Mouse (Mus musculus) telencephalon, adult 2 months (tissue): ENCODE measurements at regions not wholly inside any gene's neighbourhood (a gene's known extent, or its start where the extent isn't known, plus 50 kb on each side); places are given as distances from the start of the nearest gene placed in this dataset.
A peak's percentile ranks its signal among the peaks of the same experiment; 100 is the strongest.

Source experiments
- DNase-seq: peaks from one replicate; pipeline ENCODE4 v3.0.0-alpha.2; 2011; ENCODE audit warnings: low read depth, low spot score

DNA sequence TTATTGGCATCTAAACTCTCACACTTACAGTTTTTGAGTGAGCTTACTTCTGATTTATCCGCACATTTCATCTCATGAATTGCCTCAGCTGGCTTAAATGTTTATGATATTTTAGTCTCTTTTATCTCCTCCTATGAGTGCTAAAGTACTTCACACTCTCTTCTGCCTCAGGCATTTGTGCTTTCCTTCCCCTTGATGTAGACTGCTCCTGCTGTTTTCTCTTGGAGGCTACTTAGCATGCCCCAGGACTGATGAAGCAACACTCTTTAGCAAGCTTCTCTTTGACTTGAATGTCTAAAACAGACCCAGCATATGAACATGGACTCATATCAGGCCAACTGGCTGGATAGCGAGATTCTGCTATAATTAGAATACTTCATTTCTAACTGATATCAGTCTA, 882.8 kb downstream of the Tecrl start:
- DNase-seq: no peak

DNA sequence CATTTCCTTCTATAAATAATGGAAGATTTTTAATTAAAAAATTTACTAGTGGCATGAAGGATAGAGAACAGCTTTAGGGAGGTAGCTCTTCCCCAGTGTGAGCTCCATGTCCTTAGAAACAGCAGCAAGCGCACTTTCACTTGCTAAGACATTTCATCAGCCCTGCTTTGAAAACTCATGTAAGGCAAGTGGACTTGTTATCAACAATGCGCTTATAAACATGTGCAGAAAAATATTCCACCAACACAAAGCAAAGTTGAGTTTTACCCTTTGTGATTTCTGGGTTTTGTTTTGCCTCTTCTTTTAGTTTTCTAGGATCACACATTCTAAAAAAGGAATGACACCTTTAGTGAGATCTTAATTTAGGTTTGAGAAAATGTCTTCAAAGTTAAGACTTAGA, 890.7 kb downstream of the Tecrl start:
- DNase-seq: peak; percentile 45

DNA sequence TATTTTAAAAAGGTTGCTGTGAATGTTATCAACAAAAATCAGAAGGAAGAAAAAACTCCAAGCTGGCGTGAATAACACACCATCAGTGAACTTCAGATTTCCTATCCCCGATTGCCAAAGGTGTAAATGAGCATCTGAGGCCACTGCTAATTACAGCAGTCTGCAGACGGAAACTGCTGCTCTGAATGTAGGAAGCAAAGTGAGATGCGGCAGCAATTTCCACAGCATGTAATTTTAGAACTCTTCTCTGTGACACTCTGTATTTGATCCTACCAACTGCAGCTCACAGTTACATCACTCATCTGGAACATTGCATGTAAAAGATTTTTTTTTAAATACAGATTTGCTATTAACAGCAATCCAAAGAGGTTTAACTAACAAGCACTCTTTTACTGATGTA, 913.7 kb downstream of the Tecrl start:
- peak; percentile 68 for DNase-seq

DNA sequence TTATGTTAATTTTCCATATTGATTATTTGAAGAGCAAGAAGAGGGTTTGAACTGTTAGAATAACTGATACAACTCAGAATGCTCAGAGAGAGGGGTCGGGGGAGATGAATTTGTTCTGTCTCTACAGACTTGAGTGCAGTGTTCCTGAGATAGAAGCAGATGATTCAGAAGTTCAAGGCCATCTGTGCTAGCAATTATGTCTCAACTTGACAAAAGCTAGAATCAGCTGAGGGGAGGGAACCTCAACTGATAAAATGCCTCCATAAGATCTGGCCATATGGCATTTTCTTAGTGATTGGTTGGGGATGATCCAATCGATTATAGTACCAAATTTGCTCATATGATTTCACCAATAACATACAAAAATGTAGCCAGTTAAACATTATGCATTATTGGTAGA, 914.9 kb downstream of the Tecrl start:
- DNase-seq: no peak

DNA sequence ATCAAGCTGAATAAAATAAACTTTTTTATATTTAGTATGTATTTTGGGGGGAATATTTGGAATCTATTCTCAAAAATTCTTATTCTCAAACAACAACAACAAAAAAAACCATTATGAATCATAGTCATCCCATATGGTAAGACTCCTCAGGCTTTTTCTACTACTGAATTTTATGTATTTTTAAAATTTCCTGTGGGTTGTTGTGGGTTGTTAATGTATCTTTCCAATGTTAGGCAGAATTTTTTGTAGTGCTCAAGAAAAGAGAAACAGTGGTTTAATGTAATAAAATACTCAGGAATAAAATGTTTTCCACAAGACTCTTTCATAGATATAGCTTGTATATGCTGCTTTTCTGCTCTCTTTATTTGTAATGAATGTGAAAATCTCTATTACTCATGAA, 934.6 kb downstream of the Tecrl start:
- DNase-seq: peak; percentile 47

DNA sequence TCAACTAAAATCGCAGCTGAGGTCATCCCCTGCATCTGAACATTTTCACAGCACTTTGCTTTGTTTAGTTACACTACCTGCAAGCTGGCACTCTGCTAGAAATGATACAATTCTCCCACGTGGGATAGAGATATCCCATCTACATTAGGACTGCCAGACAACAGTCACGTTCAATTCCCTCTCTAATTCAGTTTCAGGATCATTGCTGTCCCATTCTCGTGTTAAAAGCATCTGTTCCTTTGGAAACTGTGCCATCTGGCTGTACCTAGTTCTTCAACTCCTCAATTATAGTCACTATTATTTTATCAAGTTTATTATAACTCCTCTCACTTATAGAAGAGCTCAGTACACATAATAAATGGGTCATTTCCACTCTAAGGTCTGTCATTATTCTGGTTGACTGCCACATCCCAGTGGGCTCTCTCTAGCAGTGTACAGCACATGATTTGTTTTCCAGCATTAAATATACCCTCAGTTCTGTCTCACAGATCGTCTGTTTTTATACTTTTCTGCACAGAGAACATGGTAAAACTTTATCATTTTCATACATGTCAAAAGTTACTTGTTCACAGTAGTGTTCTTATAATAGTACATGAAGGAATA, 958.3 kb downstream of the Tecrl start:
- DNase-seq: peak; percentile 32

DNA sequence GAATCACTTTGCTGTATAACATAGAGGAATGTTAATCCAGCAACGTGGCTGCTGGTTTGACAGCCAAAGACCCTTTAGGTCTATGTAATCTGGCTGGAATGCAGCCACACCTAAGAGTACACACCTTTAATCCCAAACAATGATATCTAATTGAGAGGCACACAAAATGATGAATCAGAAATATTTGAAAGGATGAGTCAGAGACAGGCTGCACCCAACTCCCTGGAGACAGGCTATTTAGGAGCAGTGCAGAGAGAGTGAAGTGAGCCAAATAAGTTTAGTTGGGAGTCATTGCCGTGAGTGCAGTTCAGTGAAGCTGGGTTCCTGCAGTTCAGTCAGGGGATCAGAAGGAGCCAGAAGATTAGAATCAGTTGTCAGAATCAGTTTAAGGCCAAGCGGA, 993.4 kb downstream of the Tecrl start:
- DNase-seq: no peak

DNA sequence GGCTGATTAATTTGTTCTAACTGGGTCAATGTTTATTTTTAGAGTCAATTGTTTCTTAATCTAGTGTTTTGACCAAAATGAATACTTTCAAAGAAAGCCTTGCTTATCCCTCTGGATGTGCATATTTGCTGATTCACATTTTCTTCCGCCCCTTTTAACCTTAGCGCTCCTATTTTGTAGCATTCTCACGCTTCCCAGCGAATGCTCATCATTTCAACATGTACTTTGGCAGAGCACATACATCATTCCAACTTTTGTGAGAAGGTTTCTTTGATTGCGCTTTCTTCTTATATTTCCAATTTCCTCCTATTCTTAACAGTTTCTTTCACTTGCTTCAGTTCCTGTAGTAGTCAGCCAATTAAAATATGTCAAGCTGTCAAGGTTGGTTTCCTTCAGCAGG, 998.7 kb downstream of the Tecrl start:
- no peak for DNase-seq

DNA sequence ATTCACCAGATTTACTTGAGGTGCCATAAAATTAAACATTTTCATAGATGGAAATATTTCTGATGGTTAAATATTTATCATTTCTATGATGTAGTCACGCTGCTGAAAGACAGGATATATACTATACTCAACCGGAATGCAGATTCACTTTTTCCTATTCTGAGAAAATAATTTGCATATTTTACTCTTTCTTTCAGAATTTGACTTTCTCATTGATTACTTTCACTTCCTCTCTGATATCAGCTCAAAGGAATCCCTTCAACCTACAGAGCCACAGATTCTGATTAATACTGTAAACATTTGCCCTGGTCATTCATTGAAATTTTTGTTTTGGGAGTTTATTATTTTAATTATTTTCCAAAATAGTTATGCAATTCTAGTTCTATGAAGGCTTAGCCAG, 1003.9 kb downstream of the Tecrl start:
- no peak for DNase-seq

DNA sequence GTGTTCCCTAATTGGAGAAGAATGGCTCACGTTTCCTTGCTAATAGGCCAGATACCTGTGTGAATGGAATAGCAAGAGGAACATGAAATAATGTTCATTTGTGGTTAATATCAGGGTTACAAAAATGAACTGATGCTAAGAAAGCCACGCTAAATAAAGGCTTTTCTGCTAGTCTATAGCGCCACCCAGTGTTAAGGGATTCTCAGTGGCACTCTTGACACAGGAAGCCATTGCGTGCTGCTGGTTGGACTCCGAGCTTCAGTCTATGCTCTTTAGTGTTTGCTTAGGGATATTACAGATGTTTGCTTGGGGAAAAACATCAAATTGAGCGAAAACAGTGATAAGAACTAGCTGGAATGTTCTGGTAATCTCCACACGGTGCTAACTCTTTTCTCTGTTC, 1008.3 kb downstream of the Tecrl start:
- peak; percentile 55 for DNase-seq

DNA sequence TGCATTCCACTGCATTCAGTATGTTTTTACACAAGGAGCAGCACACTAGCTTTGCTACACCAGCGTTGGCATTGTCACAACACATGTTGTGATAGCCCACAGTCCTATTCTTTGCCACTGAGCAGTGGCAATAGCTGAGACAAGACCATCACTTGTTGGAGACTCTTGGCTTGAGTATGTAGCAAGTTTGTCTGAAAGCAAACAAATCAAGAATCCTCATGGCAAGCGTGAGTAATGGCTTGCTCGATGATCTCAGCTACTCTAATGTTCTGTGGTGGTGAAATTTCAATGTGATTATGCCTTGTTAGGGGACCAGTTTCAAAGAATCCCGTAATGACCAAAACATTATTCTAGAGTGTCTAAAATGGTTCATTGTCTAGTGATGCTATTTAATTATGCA, 1030.6 kb downstream of the Tecrl start:
- DNase-seq: no peak

DNA sequence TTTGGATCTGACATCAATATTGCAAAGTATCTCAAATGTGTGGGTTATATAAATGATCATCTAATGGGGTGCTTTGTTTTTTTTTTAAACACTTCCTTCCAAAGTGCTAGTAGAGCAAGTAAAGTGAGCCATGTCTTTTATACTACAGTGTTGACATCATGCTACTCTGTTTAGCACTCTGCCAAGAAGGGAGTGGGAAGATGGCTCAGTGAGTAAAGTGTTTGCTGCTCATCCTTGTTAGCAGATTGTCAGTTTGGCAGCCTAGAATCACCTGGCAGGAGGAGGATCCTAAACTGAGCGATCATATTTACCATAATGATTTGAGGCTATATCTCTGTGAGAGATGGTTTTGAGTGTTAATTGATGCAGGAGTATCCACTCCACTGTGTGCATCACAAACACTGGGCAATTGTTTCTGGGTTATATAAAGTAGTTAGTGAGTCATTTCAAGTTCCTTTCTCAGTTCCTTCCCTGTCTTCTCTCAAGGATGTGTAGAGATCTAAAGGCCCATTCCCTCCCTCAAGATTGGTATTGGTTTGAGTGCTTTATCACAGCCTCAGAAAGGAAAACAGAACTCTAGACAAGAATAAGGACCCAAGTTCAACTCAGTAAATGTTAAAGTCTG, 1035.2 kb downstream of the Tecrl start:
- DNase-seq: peak; percentile 41

DNA sequence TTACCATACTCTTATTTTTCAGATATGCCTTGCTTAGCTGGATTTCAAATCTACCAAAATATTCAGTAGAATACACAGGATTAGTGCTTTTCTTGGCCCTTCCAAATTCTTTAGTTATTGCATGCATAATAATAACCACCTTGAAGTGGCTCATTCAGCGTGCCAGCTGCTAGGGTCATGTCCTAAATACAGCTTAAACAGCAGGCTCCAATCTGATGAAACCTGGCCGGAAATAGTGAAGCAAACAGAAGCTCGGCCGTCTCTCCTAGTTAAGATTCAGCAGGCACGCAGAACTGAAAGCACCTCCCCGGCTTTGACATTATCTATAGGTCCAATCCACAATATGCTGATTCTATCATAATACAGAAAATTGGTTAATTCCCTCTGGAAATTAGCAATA, 1042.9 kb downstream of the Tecrl start:
- DNase-seq: no peak

DNA sequence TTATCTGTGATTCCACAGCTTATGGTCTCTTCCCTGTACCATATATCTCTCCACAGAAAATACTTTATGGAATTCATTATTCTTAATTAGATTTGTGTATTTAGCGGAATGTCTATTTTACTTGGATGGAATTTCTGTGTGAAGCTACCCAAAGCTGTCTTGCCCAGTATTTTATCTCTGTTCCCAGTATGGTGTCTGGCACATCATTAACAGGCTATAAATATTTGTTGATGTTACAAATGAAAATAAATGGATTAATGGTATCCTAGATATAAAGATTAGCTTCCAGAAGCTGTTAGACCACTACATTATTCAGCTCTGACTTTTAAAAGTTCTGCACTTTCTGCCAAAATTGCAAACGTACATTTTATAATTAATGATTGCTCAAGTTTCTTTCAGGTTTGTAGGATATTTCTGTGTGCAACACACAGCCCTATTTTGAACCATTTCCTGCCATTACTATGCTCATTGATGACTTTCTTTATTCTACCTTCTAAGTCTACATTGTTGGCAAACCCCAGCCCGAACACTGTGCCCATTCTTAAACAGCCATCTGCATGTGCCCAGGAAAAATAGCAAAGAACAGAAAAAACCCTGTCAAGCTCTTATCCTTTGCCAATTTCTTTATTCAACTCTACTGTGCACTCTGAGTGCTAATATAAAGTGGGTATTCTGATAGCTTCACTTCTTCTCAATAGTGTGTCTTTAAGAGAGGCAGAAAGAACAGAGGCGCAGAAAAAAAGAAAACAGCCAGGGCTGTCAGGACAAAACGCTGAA, 1066.7 kb downstream of the Tecrl start:
- DNase-seq: no peak

DNA sequence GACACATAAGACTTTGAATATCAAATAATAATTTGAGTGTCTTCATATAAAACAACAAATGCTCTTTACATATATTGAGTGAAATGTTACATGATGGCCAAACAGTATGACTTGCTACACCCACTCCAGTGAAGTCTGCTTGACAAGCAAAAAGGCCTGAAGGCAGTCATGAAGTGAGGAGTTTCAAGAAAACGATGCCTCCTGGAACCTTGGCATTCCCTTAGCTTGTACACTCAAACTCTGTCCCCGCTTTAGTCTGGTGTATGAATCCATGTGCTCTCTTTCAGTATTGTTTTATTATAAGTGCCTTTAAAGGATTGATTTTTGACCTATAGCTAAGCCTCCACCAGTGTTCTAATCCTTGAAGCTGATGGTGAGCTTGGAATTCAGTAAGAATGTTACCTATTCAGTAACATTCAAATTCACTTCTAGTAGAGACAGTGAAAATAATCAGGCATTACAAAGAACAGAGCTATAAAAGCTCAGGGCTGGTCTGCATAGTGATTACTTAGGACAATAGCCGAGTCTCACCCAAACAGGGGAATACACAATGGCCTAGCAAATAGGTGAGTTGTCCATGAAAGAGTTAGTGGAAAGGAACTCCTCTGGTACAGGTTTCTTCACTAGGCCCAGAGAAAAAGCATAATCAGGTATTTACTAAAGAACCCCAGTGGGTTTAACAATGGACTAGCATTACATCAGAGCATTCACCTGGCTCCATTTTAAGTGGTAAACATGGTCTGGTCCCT, 1101.5 kb downstream of the Tecrl start:
- DNase-seq: no peak

DNA sequence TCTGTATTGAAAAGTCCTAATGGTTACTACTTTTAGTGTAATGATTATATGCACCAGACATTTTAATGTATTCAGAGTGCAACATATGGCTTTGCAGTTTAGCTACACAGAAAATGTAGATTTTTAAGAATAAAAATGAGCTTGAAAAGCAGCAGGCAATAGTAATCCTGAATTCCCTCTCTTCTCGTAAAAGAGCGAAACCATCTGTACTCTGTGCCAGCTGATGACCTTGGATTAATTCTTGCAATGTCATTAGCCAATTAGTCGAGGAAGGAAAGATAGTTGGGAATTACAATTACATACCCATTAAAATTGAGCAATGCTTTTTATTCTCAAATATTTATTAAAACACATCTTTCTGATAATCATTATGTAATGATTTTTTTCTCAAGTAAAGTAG, 1128.7 kb downstream of the Tecrl start:
- DNase-seq: no peak

DNA sequence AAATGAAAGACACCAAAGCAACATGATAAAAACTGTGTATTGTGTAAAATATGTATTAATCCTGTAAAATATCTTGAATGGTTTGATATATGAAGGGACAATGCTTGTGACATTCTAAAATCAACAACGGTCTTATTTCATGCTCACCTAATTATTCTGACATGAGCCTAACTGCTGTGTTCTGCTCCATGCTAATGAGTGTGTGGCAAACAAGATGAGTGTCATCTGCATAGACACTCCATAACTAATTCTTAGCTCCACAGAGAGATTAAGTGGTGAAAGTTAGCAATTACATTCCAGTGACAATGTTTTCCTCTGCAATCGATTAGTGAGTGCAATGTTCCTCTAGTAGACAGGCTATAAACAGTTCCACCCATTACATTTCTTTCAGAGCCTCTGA, 1131.4 kb downstream of the Tecrl start:
- DNase-seq: no peak

DNA sequence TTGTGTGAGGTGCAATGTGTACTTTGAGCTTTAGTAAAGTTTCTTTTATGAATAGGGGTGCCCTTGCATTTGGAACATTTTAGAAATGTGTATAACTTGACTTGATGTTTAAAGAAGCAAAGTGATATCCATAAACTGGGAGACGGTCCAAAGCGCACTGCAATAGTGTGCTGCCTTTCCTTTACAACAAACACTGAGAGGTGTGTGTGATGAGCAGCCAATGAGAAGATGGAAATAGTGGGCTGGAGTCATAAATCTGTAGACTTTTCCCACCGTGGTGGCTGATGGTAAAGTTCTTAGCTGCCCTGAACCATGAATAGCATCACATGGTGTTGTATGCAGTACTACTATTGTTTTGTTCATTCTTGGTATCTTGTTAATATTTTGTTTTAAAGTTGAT, 1151.4 kb downstream of the Tecrl start:
- no peak for DNase-seq
